Mouse (Mus musculus) left cerebral cortex, adult 2 months (tissue): ENCODE results near the gene Etnk1. TPM values are rescaled to one million over a fixed set of nuclear protein-coding genes. Genes with fewer than 3 reads are reported as not detected.
"Not testable (repeated sequence)": the region's sequence is repeated elsewhere in the genome, so short reads cannot be mapped to it uniquely, and the experiment has no call there.

Source experiments
- DNase-seq, 2 experiments: peaks; one replicate each; pipeline ENCODE4 v3.0.0; 2021 to 2022; ENCODE audit warnings: low spot score in 2 of 2, mixed read lengths in 1 of 2; ENCODE audit errors: extremely low spot score in 1 of 2
- H3K27ac ChIP-seq: fragments of 200-600 bp; 2 replicates; pipeline ENCODE4 v1.8.1; 2022
- H3K4me3 ChIP-seq: fragments of 200-600 bp; 2 replicates; pipeline ENCODE4 v1.8.1; 2022
- CTCF ChIP-seq: fragments of 200-600 bp; IDR thresholded peaks from 2 replicates; pipeline ENCODE4 v1.8.1; 2022; ENCODE audit warnings: antibody characterized with exemption, mild to moderate bottlenecking, moderate library complexity
- intact Hi-C: fragments of 180-260 bp; cut with DNase I; formaldehyde crosslinking; loops from one replicate; pipeline ENCODE4 v1.15.1; 2025
- total RNA-seq, 2 experiments: library from RNA; stranded (reverse); gene quantifications; 2 replicates each; pipeline ENCODE4 v1.2.3; 2021

Etnk1 gene
- total RNA-seq, 2 experiments from 2014 or later, result 199 to 201 TPM

DNA sequence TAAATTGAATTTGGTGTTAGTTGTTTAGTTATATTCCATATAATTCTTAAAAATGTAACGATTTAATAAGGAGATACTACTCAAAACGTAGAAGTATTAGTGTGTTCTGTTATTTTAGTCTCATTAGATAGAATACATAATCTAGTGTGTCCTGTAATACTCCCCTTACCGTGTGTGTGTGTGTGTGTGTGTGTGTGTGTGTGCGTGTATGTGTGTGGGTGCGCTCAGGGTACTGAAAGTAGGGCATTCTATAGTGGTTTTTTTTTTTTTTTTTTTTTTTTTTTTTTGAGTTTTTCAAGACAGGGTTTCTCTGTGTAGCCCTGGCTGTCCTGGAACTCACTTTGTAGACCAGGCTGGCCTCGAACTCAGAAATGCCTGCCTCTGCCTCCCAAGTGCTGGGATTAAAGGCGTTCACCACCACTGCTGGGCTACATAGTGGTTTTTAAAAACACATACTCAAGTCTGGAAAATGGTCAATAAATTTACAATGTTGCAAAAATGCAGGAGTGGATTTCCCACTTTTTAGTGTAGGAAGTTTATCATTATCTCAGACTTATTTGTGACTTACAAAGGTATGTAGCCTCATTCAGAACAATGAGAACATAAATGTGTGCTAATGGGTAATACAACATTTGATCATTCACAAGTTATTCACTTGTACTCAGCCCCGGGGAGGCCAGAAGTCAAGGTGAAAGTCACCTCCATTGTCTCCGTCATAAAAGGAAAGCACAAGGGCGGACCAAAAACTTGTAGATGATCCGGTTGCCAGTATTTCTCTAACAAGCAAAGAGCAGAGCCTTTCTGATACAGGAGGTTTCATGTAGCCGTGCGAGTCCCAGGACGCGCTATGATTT, 1.4 kb upstream of the Etnk1 start:
- no peak for TF ChIP-seq CTCF
- DNase-seq, result no peak
- intact Hi-C loops, result loop anchor here (2.0 to 10.0 kb wide), 2 partner anchors 67 to 661 kb away; partner anchors contain the start of gene Ldhb
- peak overlapping the region; percentile 83 for H3K4me3 ChIP-seq
- H3K27ac ChIP-seq, result peak overlapping the region; percentile 95; the same call in 1 of the 2 replicates

GRCm38 (mm10) chr6:143167409-143167919, 443 bp downstream of the Etnk1 start:
- TF ChIP-seq CTCF, result no peak
- Histone ChIP-seq H3K27ac (peak overlapping the region; percentile 95), H3K4me3 (peak overlapping the region; percentile 83)
- no peak for DNase-seq
- intact Hi-C loops, result loop anchor here (2.0 to 10.0 kb wide), 2 partner anchors 69 to 663 kb away; partner anchors contain the start of gene Ldhb

- no peak for DNase-seq
- no peak for TF ChIP-seq CTCF
- intact Hi-C loops, result loop anchor here (2.0 to 10.0 kb wide), 2 partner anchors 69 to 663 kb away; partner anchors contain the start of gene Ldhb
- H3K4me3 ChIP-seq, result peak overlapping the region; percentile 83
- H3K27ac ChIP-seq, result peak overlapping the region; percentile 95
Observed at GRCm38 (mm10) chr6:143167981-143168674, 1.1 kb downstream of the Etnk1 start.

DNA sequence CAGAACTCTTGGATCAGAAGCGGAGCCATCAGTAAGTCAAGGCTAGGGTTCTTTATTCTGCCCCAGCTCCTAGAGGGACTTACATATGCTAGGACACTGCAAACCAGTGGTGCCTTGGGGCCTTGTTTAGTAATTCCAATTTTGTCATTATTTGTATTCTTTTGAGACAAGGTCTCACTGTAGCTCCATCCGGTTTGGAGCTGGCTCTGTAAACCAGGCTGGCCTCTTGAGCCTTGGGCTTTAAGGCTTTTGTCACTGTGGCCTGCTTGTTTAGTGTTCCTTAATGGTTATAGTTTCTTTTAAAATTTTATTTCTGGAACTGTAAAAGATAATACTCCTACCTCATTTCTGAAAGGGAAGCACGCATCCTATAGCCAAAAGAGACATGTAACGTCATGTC, 2.4 kb downstream of the Etnk1 start:
- Histone ChIP-seq H3K4me3 (peak overlapping the region; percentile 83), H3K27ac (no peak overlapping the region)
- no peak for TF ChIP-seq CTCF
- intact Hi-C loops, result loop anchor here (10.0 kb wide), 1 partner anchor 665 kb away; the partner anchor contains the start of gene Ldhb
- DNase-seq, result no peak

DNA sequence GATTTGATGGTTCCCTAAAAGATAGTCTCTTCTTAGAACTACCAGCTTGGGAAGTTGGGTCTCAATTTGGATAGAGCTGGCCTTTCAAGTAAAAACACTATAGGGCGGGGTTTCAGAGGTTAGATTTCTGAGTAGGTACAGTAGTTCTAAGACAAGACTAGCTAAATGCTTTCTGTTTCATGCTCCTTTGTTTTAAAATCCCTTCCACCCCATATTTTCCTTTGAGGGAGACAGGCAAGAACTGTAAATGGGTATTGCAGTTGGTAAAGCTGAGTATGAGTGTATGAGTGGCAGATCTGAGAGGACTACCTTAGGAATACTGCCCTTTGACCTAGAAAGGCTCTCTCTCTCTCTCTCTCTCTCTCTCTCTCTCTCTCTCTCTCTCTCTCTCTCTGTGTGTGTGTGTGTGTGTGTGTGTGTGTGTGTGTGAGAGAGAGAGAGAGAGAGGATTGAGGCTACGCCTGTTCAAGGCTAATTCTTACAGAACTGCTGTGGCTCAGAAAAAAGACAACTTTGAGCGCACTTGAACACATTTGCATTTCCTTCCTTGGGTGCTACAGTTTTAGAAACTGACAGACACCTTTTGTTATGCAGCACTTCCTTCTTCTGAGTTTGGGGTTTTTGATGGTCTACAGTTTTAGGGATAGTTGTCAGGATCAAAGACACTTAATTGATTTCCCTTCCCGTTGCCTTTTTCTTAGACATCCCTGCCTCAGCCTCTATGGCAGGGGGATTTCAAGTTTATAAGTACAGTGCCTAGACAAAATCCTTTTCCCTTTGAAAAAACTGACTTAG, 3.3 kb downstream of the Etnk1 start:
- intact Hi-C loops, result no loop called here
- Histone ChIP-seq H3K27ac (no peak overlapping the region), H3K4me3 (peak overlapping the region; percentile 3; the same call in 1 of the 2 replicates)
- TF ChIP-seq CTCF, result no peak
- DNase-seq, result no peak

DNA sequence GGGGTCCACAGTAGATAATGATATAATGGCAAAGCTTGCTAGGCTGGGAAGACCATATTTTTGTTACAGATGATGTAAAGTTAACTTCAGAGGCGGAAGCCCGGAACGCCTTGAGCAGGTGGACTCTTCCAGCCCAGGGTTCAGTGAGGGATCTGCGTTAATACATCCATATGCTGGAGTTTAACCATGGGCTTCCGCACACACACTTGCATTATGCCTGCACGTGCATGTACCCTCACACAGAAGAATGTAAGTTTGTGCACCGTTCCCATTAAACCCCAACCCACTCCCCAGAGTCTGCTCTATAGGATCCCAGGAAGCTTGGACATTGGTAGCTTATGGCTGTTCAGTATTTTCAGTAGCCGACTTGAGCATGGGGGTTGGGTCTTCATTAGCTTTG, 4.0 kb downstream of the Etnk1 start:
- intact Hi-C loops, result no loop called here
- no peak for TF ChIP-seq CTCF
- H3K4me3 ChIP-seq, result no peak overlapping the region
- no peak for DNase-seq
- no peak overlapping the region for H3K27ac ChIP-seq

DNA sequence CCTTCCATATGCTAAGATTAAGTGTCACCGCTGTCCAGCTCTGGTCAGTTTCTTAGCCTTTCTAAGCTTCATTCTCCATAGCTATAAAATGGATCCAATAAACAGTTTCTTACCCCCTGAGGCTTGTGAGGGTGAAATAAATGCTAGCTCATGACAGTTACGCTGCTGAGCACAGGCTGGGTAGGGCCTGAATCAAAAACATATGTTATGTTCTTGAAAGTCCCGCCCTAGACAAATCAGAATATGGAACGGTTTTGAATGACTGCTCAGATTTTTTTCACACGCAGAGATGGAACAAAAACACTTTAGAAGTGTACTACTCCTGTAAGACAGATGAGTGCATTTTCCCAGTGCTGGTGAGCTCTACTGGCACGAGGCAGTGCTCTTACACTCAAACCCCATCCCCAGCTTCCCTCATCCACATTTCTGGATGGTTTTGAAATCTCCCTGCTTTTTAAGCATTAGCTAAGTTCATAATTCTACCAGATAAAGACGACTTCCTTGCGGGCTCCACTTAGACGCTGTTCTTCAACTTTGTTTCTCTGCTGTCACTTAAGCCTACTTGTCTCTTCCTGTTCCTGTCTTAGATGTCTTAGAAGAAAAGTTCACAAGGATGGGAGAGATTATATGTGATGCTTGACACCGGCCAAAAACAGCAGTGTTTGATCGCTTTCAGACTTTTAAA, 4.9 kb downstream of the Etnk1 start:
- H3K27ac ChIP-seq, result no peak overlapping the region
- DNase-seq, result no peak
- intact Hi-C loops, result no loop called here
- no peak for TF ChIP-seq CTCF
- H3K4me3 ChIP-seq, result no peak overlapping the region

DNA sequence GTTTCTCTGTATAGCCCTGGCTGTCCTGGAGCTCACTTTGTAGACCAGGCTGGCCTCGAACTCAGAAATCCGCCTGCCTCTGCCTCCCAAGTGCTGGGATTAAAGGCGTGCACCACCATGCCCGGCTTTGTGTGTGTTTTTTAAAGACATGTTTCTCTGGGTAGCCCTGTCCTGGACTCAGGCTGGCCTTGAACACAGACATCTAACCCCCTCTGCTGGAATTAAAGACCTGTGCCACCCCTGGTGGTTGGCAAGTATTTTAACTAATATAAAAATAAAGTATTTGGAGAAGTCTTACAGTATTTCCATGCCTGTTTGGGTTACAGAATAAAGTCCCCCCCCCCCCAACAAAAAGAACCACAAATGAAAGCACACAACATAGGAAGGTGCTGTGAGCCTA, 5.7 kb downstream of the Etnk1 start:
- DNase-seq, intact Hi-C loops, H3K4me3 ChIP-seq, H3K27ac ChIP-seq: not testable (repeated sequence)

DNA sequence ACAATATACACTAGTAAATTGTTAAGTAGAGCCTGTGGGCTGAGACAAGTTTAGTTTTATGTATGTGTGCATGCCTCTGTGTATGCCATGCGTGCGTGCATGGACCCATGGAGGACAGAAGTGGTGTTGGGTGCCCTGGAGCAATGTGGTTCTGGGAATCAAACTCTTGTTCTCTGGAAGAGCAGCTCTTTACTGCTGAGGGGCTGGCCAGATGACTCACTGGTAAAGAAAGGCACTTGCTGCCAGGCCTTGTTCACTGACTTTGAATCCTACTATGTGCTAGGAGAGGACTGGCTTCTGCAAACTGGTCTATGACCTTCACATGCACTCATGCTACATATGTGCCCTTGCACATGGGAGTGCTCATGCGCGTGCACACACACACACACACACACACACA, 7.2 kb downstream of the Etnk1 start:
- no peak for DNase-seq
- no peak overlapping the region for H3K4me3 ChIP-seq
- TF ChIP-seq CTCF, result no peak
- no peak overlapping the region for H3K27ac ChIP-seq
- intact Hi-C loops, result loop anchor here (2.0 kb wide), 1 partner anchor 75 kb away; no protein-coding TSS in a partner anchor

DNA sequence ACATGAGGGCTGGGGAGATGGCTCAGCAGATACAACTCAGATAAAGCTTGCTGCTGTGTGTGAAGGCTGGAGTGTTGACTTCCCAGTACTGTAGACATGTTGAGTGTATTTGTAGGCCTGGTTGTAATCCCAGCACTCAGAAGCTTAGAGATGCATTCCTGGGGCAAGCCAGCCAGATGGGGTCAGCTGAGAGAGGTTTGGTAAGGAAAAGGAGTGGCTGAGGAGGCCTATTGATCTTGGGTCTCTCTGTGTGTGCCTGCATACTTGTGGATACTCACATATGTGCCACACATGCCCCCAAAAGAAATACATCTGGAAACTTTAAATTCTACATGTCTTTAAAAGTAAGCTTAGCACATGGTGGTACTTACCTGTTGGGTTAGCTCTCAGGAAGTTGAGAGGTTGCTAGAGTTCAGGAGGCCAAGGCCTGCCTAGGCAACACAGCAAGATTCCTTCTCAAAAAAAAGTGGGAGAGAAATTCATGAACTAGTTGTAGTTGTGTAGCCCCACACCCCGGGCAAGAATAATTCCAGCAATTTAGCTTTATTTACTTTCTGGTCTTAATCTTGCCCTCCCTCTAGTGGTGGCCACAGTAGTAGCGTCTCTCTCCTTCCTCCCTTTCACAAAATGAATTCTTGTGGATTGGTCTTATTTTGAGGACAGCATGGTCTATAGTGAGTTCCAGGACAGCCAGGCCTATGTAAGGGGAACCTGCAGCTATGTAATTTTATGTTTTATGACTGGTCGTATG, 8.1 kb downstream of the Etnk1 start:
- intact Hi-C loops, result loop anchor here (2.0 to 5.0 kb wide), 3 partner anchors 76 to 398 kb away; no protein-coding TSS in a partner anchor
- DNase-seq, result no peak
- Histone ChIP-seq H3K27ac (no peak overlapping the region), H3K4me3 (no peak overlapping the region)
- peak; percentile 87 for TF ChIP-seq CTCF
